In the genomic region with DNA sequence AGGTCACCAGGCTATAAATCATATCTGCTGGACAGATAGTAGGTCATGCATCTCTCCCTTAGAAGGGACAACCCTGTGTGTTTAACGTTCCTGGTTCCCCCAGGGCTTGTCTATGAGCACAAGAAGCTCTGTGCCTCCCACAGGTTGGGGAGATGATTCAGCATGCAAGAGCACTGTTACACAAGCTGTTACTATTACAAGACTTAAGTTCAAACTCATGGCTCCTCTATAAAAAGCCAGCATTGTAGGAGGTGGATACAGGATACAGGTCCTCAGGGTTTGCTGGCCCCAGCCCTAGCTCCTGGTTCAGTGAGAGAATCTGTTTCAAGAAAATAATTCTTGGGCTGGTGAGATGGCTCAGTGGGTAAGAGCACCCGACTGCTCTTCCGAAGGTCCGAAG, we compare ENCODE assay signal across 29 mouse cellular contexts. TPM values are rescaled to one million over a fixed set of nuclear protein-coding genes. Genes with fewer than 3 reads are reported as not detected.
"Had no signal": no experiment of that assay in that cellular context is flagged by ENCODE, and none has a peak within 500 bp of the region (broad histone marks: within the 10 kb centered on the region; RNA-seq: fewer than 3 reads in every experiment).

No protein-coding gene starts in this region.

- H3K36me3 ChIP-seq: heart, embryonic 10.5 days; heart, embryonic 12.5 days; hindbrain, embryonic 10.5 days; hindbrain, embryonic 12.5 days; intestine, embryonic 15.5 days; limb, embryonic 13.5 days; limb, embryonic 15.5 days; liver, embryonic 12.5 days had no signal

- H3K9ac ChIP-seq: heart, embryonic 12.5 days; hindbrain, embryonic 12.5 days; hindbrain, embryonic 14.5 days; intestine, embryonic 15.5 days; limb, embryonic 13.5 days; limb, embryonic 15.5 days; liver, embryonic 12.5 days; liver, embryonic 14.5 days had no signal

- H3K27ac ChIP-seq: gastrocnemius, adult 2 months; heart, adult 2 months; heart, embryonic 10.5 days; hindbrain, embryonic 10.5 days; hindbrain, embryonic 12.5 days; hindbrain, embryonic 14.5 days; intestine, embryonic 15.5 days; layer of hippocampus, adult 2 months; limb, embryonic 13.5 days; limb, embryonic 15.5 days; liver, embryonic 12.5 days; liver, embryonic 14.5 days had no signal

- H3K27me3 ChIP-seq: heart, embryonic 12.5 days; hindbrain, embryonic 12.5 days; intestine, embryonic 15.5 days; limb, embryonic 13.5 days; limb, embryonic 15.5 days; liver, embryonic 12.5 days had no signal

- H3K4me2 ChIP-seq: heart, embryonic 12.5 days; hindbrain, embryonic 12.5 days; hindbrain, embryonic 14.5 days; intestine, embryonic 15.5 days; limb, embryonic 13.5 days; limb, embryonic 15.5 days; liver, embryonic 12.5 days had no signal

- H3K4me1 ChIP-seq: intestine, embryonic 15.5 days; limb, embryonic 13.5 days; liver, embryonic 12.5 days had no signal

- H3K4me3 ChIP-seq: gastrocnemius, adult 2 months; heart, adult 2 months; heart, embryonic 10.5 days; heart, embryonic 12.5 days; hindbrain, embryonic 10.5 days; hindbrain, embryonic 12.5 days; intestine, embryonic 15.5 days; layer of hippocampus, adult 2 months; limb, embryonic 13.5 days; limb, embryonic 15.5 days; liver, embryonic 12.5 days had no signal

- ATAC-seq: hindbrain, embryonic 16.5 days; inflammation-experienced regulatory T-cells, adult 6 months; intestine, embryonic 15.5 days; intestine, postnatal 0 days; liver, embryonic 12.5 days had no signal

- H3K9me3 ChIP-seq: heart, embryonic 10.5 days; heart, embryonic 12.5 days; hindbrain, embryonic 10.5 days; hindbrain, embryonic 12.5 days; intestine, embryonic 15.5 days; limb, embryonic 13.5 days; limb, embryonic 15.5 days; liver, embryonic 12.5 days had no signal

- DNase-seq: gastrocnemius, adult 2 months; gastrocnemius, postnatal 10 days; gastrocnemius, postnatal 25 days; heart, adult 2 months; heart, postnatal 10 days; heart, postnatal 4 days; kidney, adult 18-20 months; kidney, adult 8-10 months; kidney, postnatal 10 days; kidney, postnatal 25 days; kidney, postnatal 4 days; layer of hippocampus, adult 9-11 months; layer of hippocampus, postnatal 36 days; left cerebral cortex, postnatal 4 days had no signal

RNA-seq across cellular contexts. Expression of a gene that starts 23.7 kb away (rescaled TPM):
- total RNA-seq: granulocyte monocyte progenitor cell, adult 5-6 weeks had no signal
